Mouse (Mus musculus): ENCODE results near the gene Noc3l.

The Noc3l gene

DNA sequence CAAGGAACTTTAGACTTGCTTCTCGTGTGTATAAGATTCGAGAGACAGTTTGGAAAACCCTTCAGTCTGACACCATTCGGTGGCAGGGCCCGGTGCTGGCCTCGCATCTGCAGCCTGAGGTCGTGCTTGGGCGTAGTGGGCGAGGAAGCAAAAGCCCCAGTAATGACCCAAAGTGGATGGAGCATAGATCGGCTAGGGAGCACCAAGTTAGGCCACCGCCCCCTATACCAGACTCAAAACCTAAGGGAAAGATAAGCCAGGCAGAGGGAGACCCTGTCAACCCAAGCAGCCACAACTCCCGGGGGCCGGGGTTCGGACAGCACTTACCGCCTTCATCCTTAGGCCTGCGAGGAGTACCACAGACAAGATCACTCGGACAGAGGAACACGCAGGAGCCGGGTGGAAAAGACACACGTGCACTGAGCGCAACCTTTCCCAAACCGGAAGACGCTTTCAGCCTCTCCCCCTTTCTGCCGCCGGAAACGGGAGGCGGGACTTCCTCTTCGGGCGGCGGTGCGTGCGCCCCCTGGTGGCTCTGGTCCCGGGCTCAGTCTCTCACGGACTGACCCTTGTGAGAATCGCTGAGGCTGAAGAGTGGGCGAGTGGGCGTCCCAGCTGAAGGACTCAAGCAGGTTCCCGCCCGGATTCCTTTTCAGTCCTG, at the start of gene Noc3l:
Gene Noc3l, minus strand, starts transcription at position 472 of the 661 bp plus-strand sequence.
- peak; percentile 90 to 93 for DNase-seq

- no peak for DNase-seq
Observed at GRCm38 (mm10) chr19:38862523-38862922, 43.5 kb upstream of the Noc3l start.

GRCm38 (mm10) chr19:38858224-38858623, 39.2 kb upstream of the Noc3l start:
- DNase-seq = no peak

- DNase-seq = no peak
Observed at GRCm38 (mm10) chr19:38846373-38846772, 27.3 kb upstream of the Noc3l start.

DNA sequence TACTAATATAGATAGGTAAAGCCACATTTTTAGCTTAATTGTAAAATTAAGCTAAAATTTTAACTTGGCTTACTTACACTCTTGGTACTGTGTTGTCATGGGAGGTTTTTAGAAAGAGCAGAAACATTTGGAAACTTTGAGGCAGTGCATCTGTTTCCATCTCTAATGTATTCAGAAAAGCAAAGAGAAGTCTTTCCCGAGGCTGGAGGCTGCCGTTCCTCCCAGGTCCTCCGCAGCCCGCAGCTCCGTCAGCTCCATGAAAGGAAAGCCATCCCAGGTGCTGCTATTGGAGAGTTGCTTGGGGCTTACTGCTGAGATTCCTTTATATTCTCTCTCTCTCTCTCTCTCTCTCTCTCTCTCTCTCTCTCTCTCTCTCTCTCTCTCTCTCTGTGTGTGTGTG, 25.8 kb upstream of the Noc3l start:
- no peak for DNase-seq

DNA sequence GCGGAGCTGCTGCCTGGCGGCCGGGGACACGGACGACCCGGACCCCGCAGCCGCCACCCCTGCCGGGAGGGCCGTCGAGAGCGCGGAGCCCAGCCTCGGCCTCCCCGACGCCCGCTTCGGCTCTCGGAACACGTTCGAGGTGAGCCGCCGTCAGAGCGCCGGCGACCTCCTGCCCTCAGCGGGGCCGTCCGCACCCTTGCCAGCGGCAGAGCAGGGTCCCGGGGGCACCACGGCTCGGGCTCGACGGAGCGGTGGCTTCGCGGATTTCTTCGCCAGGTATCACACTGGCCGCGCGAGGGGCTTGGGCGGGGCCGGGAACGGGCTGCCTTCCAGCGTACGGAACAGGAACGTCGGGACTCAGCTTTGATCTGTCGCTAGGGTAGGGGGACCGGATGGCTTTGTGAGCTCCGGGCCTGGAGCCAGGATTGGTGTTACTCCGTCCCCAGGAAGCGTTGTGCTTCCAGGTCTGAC, 18.2 kb upstream of the Noc3l start:
- DNase-seq = peak in 1 of 2 experiments; percentile 25

DNA sequence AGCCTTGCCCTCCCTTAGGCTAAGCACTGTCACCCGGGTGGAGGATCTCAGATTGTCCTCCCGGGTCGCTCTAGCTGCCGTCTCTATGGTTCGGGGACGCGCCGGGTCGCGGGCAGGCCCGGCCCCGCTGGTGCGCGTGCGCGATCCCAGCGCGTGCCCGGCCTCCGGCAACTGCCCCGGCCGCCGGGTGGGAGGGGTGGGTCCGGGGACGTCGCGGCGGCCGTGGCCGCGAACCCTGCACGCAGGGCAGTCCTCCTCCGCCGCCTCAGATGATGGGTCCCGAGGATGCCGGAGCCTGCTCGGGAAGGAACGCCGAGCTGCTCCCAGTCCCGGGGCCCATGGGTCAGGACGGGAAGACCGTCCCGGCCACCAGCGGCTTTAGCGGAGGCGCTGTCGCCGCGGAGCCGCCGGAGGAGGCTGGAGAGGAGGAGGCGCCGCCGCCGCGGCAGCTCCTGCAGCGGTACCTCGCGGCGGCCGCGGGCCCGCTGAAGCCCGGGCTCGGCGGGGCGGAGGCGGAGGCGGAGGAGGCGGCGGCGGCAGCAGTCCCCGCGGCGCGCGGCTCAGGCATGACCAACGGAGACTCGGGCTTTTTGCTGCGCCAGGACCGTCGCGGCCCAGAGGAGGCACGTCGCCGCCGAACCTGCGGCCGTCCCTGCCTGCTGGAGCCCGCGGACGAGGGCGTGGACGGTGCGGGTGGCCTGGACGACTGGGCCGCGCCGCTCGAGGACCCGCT, 17.6 kb upstream of the Noc3l start, which contains the start of gene Tbc1d12:
Gene Tbc1d12, plus strand, starts transcription at position 142 of the 733 bp plus-strand sequence.
- DNase-seq = peak; percentile 82 to 84

- DNase-seq = no peak
Observed at GRCm38 (mm10) chr19:38836084-38836437, 17.0 kb upstream of the Noc3l start.

- no peak for DNase-seq
Observed at GRCm38 (mm10) chr19:38833224-38833623, 14.2 kb upstream of the Noc3l start.

GRCm38 (mm10) chr19:38820186-38820804, 1.3 kb upstream of the Noc3l start:
- DNase-seq = no peak

DNA sequence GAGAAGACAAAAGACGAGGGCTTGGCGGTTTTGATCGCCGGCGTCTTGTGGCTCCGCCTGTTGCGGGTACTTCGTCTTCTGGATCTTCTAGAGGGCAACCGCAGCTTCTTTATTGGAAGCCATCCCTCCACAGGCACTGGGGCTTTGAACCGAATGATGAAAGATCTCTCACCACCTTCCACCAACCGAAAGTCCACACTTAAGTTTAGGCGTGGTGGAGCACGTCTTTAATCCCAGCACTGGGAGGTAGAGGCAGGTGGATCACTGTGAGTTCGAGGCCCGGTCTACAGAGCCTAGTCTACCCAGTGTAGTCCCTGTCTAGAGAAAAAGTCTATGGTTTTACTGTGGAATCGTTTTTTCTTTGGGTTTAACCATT, 378 bp upstream of the Noc3l start:
- DNase-seq = no peak

- DNase-seq = no peak
Observed at GRCm38 (mm10) chr19:38818191-38818590, 846 bp downstream of the Noc3l start.

DNA sequence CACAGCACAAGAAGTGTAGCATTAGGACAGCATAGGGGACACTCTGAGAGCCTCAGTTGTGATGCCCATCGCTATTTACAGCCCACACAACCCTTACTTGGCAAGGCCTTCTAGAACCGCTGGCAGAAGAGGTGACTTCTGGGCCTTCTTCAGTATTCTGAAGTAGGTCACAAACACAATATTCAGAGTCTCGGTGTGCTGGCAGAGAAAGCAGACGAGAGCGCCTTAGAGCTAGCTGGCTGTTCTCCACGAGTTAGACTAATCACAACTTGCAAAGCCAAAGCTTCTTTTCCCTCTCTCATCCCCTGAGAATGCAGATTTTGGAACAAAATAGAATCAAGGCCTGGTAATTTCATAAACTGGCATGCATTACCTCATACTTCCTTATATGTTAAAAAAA, 20.2 kb downstream of the Noc3l start:
- no peak for DNase-seq

GRCm38 (mm10) chr19:38798291-38798690, 20.7 kb downstream of the Noc3l start:
- no peak for DNase-seq

GRCm38 (mm10) chr19:38796546-38796945, 22.5 kb downstream of the Noc3l start:
- no peak for DNase-seq

GRCm38 (mm10) chr19:38793563-38794045, 25.4 kb downstream of the Noc3l start:
- DNase-seq = no peak

- DNase-seq = no peak
Observed at GRCm38 (mm10) chr19:38787756-38788155, 31.3 kb downstream of the Noc3l start.

GRCm38 (mm10) chr19:38783542-38783941, 35.5 kb downstream of the Noc3l start:
- no peak for DNase-seq

GRCm38 (mm10) chr19:38778805-38779204, 40.2 kb downstream of the Noc3l start:
- no peak for DNase-seq

GRCm38 (mm10) chr19:38775548-38775947, 43.5 kb downstream of the Noc3l start:
- peak in 1 of 2 experiments; percentile 5 for DNase-seq

DNA sequence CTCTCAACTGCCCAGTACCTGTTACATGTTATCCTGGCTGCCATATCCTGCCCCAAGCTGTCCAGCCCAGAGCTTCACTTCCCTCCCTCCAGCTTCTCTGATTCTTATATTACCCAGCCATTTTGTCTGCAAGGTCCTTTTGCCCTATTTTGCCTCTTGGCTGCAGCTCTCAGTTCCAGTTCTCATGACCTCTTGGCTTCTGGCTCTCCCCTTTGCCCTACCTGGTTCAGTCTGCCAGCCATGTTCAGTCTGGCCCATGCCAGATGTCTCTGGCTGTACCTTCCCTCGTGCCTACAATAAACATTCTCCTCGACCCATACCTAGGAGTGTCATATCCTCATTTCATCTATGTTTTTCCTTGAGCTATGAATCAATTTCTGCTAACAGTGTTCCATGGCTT, 52.7 kb downstream of the Noc3l start:
- no peak for DNase-seq

DNA sequence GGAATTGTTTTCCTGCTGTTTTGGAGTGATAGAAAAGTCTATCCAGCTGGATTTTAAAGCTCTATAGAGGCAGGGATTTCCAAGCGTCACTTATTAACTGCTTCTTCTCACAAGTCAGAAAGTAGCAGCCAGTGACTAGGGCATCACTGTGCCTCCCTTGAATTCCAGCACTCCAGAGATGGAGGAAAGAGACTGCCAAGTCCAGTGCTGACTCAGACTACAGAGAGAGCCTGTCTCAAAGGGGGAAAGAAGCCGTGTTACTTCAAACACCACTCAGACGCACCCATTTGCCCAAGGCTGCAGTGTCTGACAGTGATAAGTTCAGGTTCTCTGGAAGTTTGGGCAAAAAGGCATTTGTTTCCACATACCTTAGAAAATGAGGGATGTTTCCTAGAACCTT, 58.6 kb downstream of the Noc3l start:
- DNase-seq = no peak

DNA sequence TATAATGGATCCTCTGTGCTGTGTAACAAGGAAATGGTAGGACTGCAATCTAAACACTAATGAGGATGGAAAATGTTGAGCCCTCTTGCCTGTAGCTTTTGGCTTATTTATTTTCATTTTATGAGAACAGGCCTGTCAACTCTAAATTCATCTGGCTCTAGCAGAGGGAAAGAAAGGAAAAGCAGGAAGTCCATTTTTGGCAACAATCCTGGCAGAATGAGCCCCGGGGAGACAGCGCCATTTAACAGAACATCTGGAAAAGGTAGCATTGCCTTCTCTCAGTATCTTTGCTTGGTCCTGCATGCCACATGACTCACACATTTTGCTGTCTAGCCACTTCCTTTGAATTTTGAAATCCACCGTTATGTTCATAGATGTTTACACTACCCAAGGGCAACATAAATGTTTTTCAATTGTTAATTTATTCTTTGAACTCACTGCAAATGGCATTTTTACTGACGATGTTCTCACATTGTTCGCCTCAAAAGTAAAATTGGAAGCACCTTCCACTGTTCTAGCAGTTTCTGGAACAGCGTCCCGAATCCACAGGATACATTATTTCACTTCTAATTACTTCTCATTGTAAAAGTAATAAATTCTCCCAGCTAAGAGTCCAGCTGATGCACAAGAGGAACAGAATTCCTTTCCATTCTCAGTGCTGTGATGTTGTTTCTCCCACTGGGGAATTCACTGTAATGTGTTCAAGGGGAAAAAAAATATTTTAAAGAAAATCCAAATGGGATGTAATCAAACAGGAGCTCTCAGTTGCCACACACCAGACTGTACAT, 60.2 kb downstream of the Noc3l start:
- no peak for DNase-seq
